Mouse (Mus musculus): ENCODE measurements around the gene Kif3b.

- TF ChIP-seq CTCF (IDR thresholded peaks at IDR 0.05; ENCODE audit: extremely low read depth, insufficient read depth, insufficient read length, insufficient replicate concordance) = no peak
- TF ChIP-seq POLR2A (IDR thresholded peaks at IDR 0.05; ENCODE audit: low read depth, low read length) = no peak
These were observed 51.4 kb downstream of the Kif3b start for GRCm38 (mm10) chr2:153342602-153343001.

All from spleen, adult 2 months (tissue).